20 mouse cellular contexts compared by ENCODE assay signal in genomic region chr1:171325571-171325970, GRCm38 (mm10).
"Had no signal": no experiment of that assay in that cellular context is flagged by ENCODE, and none has a peak within 500 bp of the region (broad histone marks: within the 10 kb centered on the region; RNA-seq: fewer than 3 reads in every experiment).

No protein-coding gene starts in this region.

- DNase-seq: liver, postnatal 0 days; lung, adult 2 months; lung, postnatal 14 days; lung, postnatal 36 days; retina, postnatal 1 day; right cerebral cortex, adult 18-20 months; right cerebral cortex, postnatal 25 days; right cerebral cortex, postnatal 4 days; spleen, adult 18-20 months; thymus, adult 18-20 months; thymus, postnatal 14 days; thymus, postnatal 36 days had no signal

- H3K27me3 ChIP-seq: liver, embryonic 15.5 days; lung, embryonic 15.5 days; midbrain, embryonic 13.5 days; midbrain, embryonic 15.5 days; neural tube, embryonic 13.5 days had no signal

- H3K9me3 ChIP-seq: liver, embryonic 15.5 days; lung, embryonic 15.5 days; midbrain, embryonic 13.5 days; midbrain, embryonic 15.5 days; neural tube, embryonic 13.5 days had no signal

- H3K9ac ChIP-seq: liver, embryonic 15.5 days; liver, postnatal 0 days; lung, embryonic 15.5 days; midbrain, embryonic 13.5 days; midbrain, embryonic 15.5 days had no signal

- H3K4me3 ChIP-seq: liver, embryonic 15.5 days; lung, embryonic 15.5 days; midbrain, embryonic 13.5 days; midbrain, embryonic 15.5 days; neural tube, embryonic 13.5 days had no signal

- H3K36me3 ChIP-seq: lung, embryonic 15.5 days; midbrain, embryonic 13.5 days; midbrain, embryonic 15.5 days; neural tube, embryonic 13.5 days had no signal

- ATAC-seq: liver, postnatal 0 days; lung, postnatal 0 days; midbrain, embryonic 13.5 days; midbrain, embryonic 15.5 days had no signal

- H3K27ac ChIP-seq: liver, embryonic 15.5 days; lung, embryonic 15.5 days; macrophage; midbrain, embryonic 13.5 days; midbrain, embryonic 15.5 days; neural tube, embryonic 13.5 days had no signal

- H3K4me2 ChIP-seq: liver, embryonic 15.5 days; lung, embryonic 15.5 days; midbrain, embryonic 11.5 days; midbrain, embryonic 13.5 days; midbrain, embryonic 15.5 days; neural tube, embryonic 13.5 days had no signal
